Mouse (Mus musculus): ENCODE results near the gene Dnmt3b. TPM values are rescaled to one million over a fixed set of nuclear protein-coding genes. Genes with fewer than 3 reads are reported as not detected.
"Not testable (repeated sequence)": the region's sequence is repeated elsewhere in the genome, so short reads cannot be mapped to it uniquely, and the experiment has no call there.

The Dnmt3b gene
- total and polyA plus RNA-seq, 2 experiments from 2014 or later: 1.7 to 5.3 TPM

- 48% methylated on average over 3 of the region's 3 CpGs for WGBS
These were observed 11.4 kb downstream of the Dnmt3b start for GRCm38 (mm10) chr2:153660616-153661015.

DNA sequence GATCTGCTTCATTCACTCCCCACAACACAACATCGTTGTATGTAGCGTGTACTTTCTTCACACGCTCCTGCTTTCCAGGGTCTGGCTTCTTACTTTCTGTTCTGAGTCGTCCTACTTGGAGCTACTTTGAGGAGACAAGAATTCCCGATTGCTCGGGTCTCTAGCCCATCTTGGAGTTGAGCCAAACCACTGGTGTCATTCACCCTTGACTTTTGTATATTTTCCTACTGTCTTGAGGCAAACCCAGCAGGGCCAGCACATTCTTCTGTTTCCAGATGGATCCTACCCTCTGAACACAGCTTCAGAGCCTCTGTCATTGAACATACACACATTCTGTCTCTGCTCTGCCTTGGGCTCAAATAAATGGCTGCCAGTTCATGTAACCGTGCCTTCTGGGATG is 16.2 kb downstream of the Dnmt3b start:
- Histone ChIP-seq H3K4me2 (ENCODE audit: low read depth, low read length, poor library complexity, severe bottlenecking) (no peak overlapping the region), H3K4me1 (ENCODE audit: insufficient read depth, low read length) (no peaks in the 10 kb centered on the region), H3K27me3 (ENCODE audit: insufficient read depth, low read length) (no peaks in the 10 kb centered on the region), H3K9me3 (ENCODE audit: low read length) (no peaks in the 10 kb centered on the region), H3K9ac (replicated peaks; ENCODE audit: low read length, poor library complexity, severe bottlenecking) (no peak overlapping the region), H3K27ac (ENCODE audit: low read depth, low read length) (no peak overlapping the region), H3K36me3 (ENCODE audit: insufficient read depth, low read length) (0 out of 2 replicates have a peak, but pooled peaks cover 2% of the 10 kb centered on the region), H3K4me3 (ENCODE audit: low read depth, low read length) (no peak overlapping the region)
- TF ChIP-seq CTCF (IDR thresholded peaks at IDR 0.05): no peak
- no peak for ATAC-seq (ENCODE audit: low FRiP score)
- no peak for DNase-seq (ENCODE audit: low spot score)
- WGBS: 90% methylated on average over 7 of the region's 7 CpGs

More at GRCm38 (mm10) chr2:153660616-153661015, 11.4 kb downstream of the Dnmt3b start:
- no peaks in the 10 kb centered on the region for H3K9me3 ChIP-seq (ENCODE audit: low read length)
- peaks cover 2% of the 10 kb centered on the region; the same call in 1 of the 2 replicates for H3K4me1 ChIP-seq (ENCODE audit: insufficient read depth, low read length)
- H3K36me3 ChIP-seq (ENCODE audit: insufficient read depth, low read length): no peaks in the 10 kb centered on the region
- ATAC-seq (ENCODE audit: low FRiP score): 0 out of 2 replicates have a peak, but pooled peaks have one; percentile 16
- H3K27ac ChIP-seq (ENCODE audit: low read depth, low read length): no peak overlapping the region
- H3K4me2 ChIP-seq (ENCODE audit: low read depth, low read length, poor library complexity, severe bottlenecking): no peak overlapping the region
- no peak for TF ChIP-seq CTCF (IDR thresholded peaks at IDR 0.05)
- no peak overlapping the region for H3K9ac ChIP-seq (replicated peaks; ENCODE audit: low read length, poor library complexity, severe bottlenecking)
- H3K27me3 ChIP-seq (ENCODE audit: insufficient read depth, low read length): no peaks in the 10 kb centered on the region
- no peak overlapping the region for H3K4me3 ChIP-seq (ENCODE audit: low read depth, low read length)
- DNase-seq (ENCODE audit: low spot score): no peak

DNA sequence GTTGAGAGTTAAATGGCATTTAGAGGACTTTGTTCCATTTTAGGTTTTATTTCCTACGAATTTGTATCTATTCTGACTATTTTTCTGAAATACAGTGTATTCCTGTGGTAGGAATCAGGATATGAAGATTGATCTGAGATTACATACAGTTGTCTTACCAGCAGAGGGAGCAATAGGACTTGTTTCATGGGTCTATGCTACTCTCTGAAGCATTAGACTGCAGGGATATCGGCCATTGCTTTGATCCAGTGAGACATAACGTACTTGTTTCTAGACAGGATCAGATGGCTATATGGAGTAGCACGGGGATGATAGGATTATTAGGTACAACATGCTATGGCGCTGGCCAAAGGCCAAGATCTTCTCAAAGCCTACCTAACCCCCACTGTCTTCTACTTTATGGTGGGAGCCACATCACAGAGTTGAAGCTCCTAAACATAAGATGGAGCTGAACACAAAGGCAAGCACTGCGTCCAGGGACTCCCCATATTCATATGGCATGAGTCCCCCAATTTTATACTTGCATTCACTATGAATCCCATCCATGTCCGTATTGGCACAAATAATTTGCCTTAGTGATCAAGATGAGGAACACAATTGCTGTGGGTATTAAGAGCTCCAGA is 19.6 kb downstream of the Dnmt3b start:
- H3K9me3 ChIP-seq (ENCODE audit: low read length): no peaks in the 10 kb centered on the region
- H3K27me3 ChIP-seq (ENCODE audit: insufficient read depth, low read length): no peaks in the 10 kb centered on the region
- no peak overlapping the region for H3K9ac ChIP-seq (replicated peaks; ENCODE audit: low read length, poor library complexity, severe bottlenecking)
- H3K27ac ChIP-seq (ENCODE audit: low read depth, low read length): no peak overlapping the region
- peak; percentile 90 for TF ChIP-seq CTCF (IDR thresholded peaks at IDR 0.05)
- H3K4me2 ChIP-seq (ENCODE audit: low read depth, low read length, poor library complexity, severe bottlenecking): no peak overlapping the region
- 0 out of 2 replicates have a peak, but pooled peaks cover 2% of the 10 kb centered on the region for H3K36me3 ChIP-seq (ENCODE audit: insufficient read depth, low read length)
- no peaks in the 10 kb centered on the region for H3K4me1 ChIP-seq (ENCODE audit: insufficient read depth, low read length)
- DNase-seq (ENCODE audit: low spot score): peak; percentile 92
- ATAC-seq (ENCODE audit: low FRiP score): peak; percentile 58; the same call in 1 of the 2 replicates
- 58% methylated on average over 7 of the region's 7 CpGs for WGBS
- no peak overlapping the region for H3K4me3 ChIP-seq (ENCODE audit: low read depth, low read length)

DNA sequence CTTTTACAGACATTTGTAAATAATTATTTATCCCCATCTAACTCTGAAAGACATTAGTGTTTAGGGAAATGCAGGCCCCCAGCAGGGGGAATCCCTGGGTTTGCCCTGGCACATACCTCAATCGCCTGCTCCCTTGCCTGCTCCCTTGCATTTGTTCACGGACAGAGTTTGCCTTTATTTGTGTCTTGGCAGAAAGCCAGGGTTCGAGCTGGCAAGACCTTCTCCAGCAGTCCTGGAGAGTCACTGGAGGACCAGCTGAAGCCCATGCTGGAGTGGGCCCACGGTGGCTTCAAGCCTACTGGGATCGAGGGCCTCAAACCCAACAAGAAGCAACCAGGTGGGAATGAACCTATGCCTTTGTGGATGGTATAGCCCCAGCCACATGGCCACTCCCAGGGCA is 20.9 kb downstream of the Dnmt3b start:
- Histone ChIP-seq H3K27ac (ENCODE audit: low read depth, low read length) (no peak overlapping the region), H3K9me3 (ENCODE audit: low read length) (no peaks in the 10 kb centered on the region), H3K4me2 (ENCODE audit: low read depth, low read length, poor library complexity, severe bottlenecking) (no peak overlapping the region), H3K4me1 (ENCODE audit: insufficient read depth, low read length) (no peaks in the 10 kb centered on the region), H3K27me3 (ENCODE audit: insufficient read depth, low read length) (no peaks in the 10 kb centered on the region), H3K4me3 (ENCODE audit: low read depth, low read length) (no peak overlapping the region), H3K9ac (replicated peaks; ENCODE audit: low read length, poor library complexity, severe bottlenecking) (no peak overlapping the region), H3K36me3 (ENCODE audit: insufficient read depth, low read length) (0 out of 2 replicates have a peak, but pooled peaks cover 2% of the 10 kb centered on the region)
- DNase-seq (ENCODE audit: low spot score) (peak; percentile 24), ATAC-seq (ENCODE audit: low FRiP score) (no peak)
- TF ChIP-seq CTCF (IDR thresholded peaks at IDR 0.05): no peak
- 50% methylated on average over 5 of the region's 5 CpGs for WGBS

DNA sequence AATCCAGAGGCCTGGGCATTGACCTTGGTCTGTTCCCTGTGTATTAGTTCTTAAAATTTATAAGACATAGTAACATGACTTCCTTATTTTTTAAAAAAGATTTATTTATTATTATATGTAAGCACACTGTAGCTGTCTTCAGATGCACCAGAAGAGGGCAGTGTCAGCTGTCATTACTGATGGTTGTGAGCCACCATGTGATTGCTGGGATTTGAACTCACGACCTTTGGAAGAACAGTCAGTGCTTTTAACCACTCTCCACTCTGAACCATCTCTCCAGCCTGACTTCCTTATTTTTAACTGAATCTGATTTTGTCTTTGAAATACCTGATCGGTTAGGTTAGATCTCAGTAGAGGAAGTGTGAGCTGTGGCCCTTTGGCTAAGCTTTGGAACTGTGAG is 23.4 kb downstream of the Dnmt3b start:
- Histone ChIP-seq H3K9ac (replicated peaks; ENCODE audit: low read length, poor library complexity, severe bottlenecking) (no peak overlapping the region), H3K4me3 (ENCODE audit: low read depth, low read length) (no peak overlapping the region), H3K36me3 (ENCODE audit: insufficient read depth, low read length) (no peaks in the 10 kb centered on the region; the same call in 1 of the 2 replicates), H3K4me2 (ENCODE audit: low read depth, low read length, poor library complexity, severe bottlenecking) (no peak overlapping the region), H3K27me3 (ENCODE audit: insufficient read depth, low read length) (no peaks in the 10 kb centered on the region), H3K4me1 (ENCODE audit: insufficient read depth, low read length) (no peaks in the 10 kb centered on the region), H3K27ac (ENCODE audit: low read depth, low read length) (no peak overlapping the region), H3K9me3 (ENCODE audit: low read length) (no peaks in the 10 kb centered on the region)
- peak; percentile 38 for TF ChIP-seq CTCF (IDR thresholded peaks at IDR 0.05)
- DNase-seq (ENCODE audit: low spot score) (no peak), ATAC-seq (ENCODE audit: low FRiP score) (no peak)
- WGBS: 99% methylated on average over 2 of the region's 2 CpGs

DNA sequence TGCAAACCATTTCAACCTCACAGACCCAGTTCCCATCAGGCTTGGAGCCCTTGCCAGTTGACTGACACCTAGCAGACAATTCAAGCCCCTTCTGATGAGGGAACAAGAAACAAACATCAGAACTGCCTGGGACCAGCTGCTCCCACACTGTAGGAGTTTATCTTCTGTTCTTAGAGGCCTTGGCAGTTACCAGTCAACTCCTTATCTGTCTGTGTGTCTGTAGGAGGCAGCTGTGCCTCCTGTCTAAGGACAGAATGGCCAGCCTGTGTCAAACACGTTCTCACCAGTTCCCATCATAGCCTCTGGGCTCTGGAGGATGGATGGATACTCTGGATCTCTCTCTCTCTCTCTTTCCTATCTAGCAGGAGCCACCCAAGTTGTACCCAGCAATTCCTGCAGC is 26.1 kb downstream of the Dnmt3b start:
- WGBS: 88% methylated on average over 1 of the region's 1 CpGs
- not testable (repeated sequence) for ATAC-seq (ENCODE audit: low FRiP score); DNase-seq (ENCODE audit: low spot score)

More for the DNA sequence above, 26.1 kb downstream of the Dnmt3b start:
- not testable (repeated sequence) for H3K27me3 ChIP-seq (ENCODE audit: insufficient read depth, low read length); H3K27ac ChIP-seq (ENCODE audit: low read depth, low read length); H3K4me3 ChIP-seq (ENCODE audit: low read depth, low read length); H3K4me2 ChIP-seq (ENCODE audit: low read depth, low read length, poor library complexity, severe bottlenecking); H3K9ac ChIP-seq (replicated peaks; ENCODE audit: low read length, poor library complexity, severe bottlenecking); H3K36me3 ChIP-seq (ENCODE audit: insufficient read depth, low read length); H3K9me3 ChIP-seq (ENCODE audit: low read length); H3K4me1 ChIP-seq (ENCODE audit: insufficient read depth, low read length)
